8 mouse cellular contexts compared by ENCODE assay signal in genomic region chr12:103388505-103389347, GRCm38 (mm10). TPM values are rescaled to one million over a fixed set of nuclear protein-coding genes. Genes with fewer than 3 reads are reported as not detected.
A peak's percentile ranks its signal among the peaks of the same experiment; 100 is the strongest.
DNase-seq lines count a peak whose midpoint lies in the region; ATAC-seq lines count a peak whose summit lies in the region.

Gene Otub2 (plus strand): TSS chr12:103388682.

- intact Hi-C loops in left cerebral cortex, postnatal 14 days (cut with DNase I): no loop called here

- H3K27me3 ChIP-seq in intestine, embryonic 14.5 days (replicated peaks; ENCODE audit: control insufficient read depth, insufficient read depth, low read length): no peaks in the 10 kb centered on the region

- peak within 1 kb of the TSS; percentile 75 for H3K9ac ChIP-seq in intestine, embryonic 14.5 days (ENCODE audit: low read length)

- peak within 1 kb of the TSS; percentile 80 for H3K4me3 ChIP-seq in intestine, embryonic 14.5 days (ENCODE audit: low read depth, low read length)

- H3K4me2 ChIP-seq in intestine, embryonic 14.5 days (ENCODE audit: low read length): peak within 1 kb of the TSS; percentile 64

- peaks cover 6% of the 10 kb centered on the region for H3K4me1 ChIP-seq in intestine, embryonic 14.5 days (replicated peaks; ENCODE audit: control insufficient read depth, insufficient read depth, low read length)

- ATAC-seq in intestine, embryonic 14.5 days (replicated peaks; ENCODE audit: low FRiP score, low TSS enrichment, low read depth): peak; percentile 97

- H3K36me3 ChIP-seq in intestine, embryonic 14.5 days (ENCODE audit: control insufficient read depth, insufficient read depth, low read length): no peaks in the 10 kb centered on the region

- WGBS in intestine, embryonic 14.5 days: under 1% methylated on average over 58 of the region's 58 CpGs

- H3K9me3 ChIP-seq in intestine, embryonic 14.5 days (ENCODE audit: control insufficient read depth, low read length): no peaks in the 10 kb centered on the region

- peak; percentile 97 to 99 for DNase-seq in adrenal gland, adult (ENCODE audit: inconsistent age in 2 of 2, low spot score in 1 of 2)
- DNase-seq in embryo, embryonic 10.5 days (ENCODE audit: low spot score): peak; percentile 98
- peak; percentile 97 for DNase-seq in gastrocnemius, postnatal 25 days
- DNase-seq in intestine, embryonic 14.5 days (ENCODE audit: low spot score): peak; percentile 96
- peak; percentile 97 to 98 for DNase-seq in left cerebral cortex, postnatal 14 days (ENCODE audit: low spot score in 2 of 2)
- peak; percentile 96 for DNase-seq in mesoderm, embryonic 11.5 days (ENCODE audit: low read depth, low spot score)
- DNase-seq in right cerebral cortex, postnatal 36 days (ENCODE audit: low spot score in 2 of 2): peak; percentile 96 to 98
- DNase-seq in yolk sac, embryonic 10.5 days (ENCODE audit: low spot score): peak; percentile 96

- no peak within 1 kb of the TSS for H3K27ac ChIP-seq in intestine, embryonic 14.5 days (ENCODE audit: low read depth)

RNA-seq across cellular contexts. Expression of gene Otub2, which starts in this region (rescaled TPM):
- total RNA-seq in gastrocnemius, postnatal 25 days (2021): 1 to 10 TPM; 2.0 to 3.5 TPM
- 5.6 and 8.1 TPM in 2 replicates for polyA plus RNA-seq in intestine, embryonic 14.5 days (2014; fragmentation: Nextera tagmentation; extraction: Ambion mirVana)
- total RNA-seq in left cerebral cortex, postnatal 14 days (2021): 10 to 100 TPM; 26.3 to 33.2 TPM

Comparison
In these comparisons a context has a peak if more than half of its experiments do, and no peak if none do; other contexts are left out.
1. RNA of gene Otub2 (total RNA-seq): 26.3 to 33.2 TPM in left cerebral cortex, postnatal 14 days; 2.0 to 3.5 TPM in gastrocnemius, postnatal 25 days; every median in the first group is over 4 times any median in the second.
2. Peak in every context shown above with its lines, with median percentiles within 50 percentile points of each other: DNase-seq.